Mouse (Mus musculus) ES-E14 (cell line): Measurements from ENCODE around the gene Klrb1c. TPM values are rescaled to one million over a fixed set of nuclear protein-coding genes. Genes with fewer than 3 reads are reported as not detected.
"Not testable (repeated sequence)": the region's sequence is repeated elsewhere in the genome, so short reads cannot be mapped to it uniquely, and the experiment has no call there.

ENCODE experiments used
- DNase-seq: peaks from one replicate; pipeline ENCODE4 v3.0.0-alpha.2; 2013; ENCODE audit warnings: low read depth, low spot score
- H3K27ac ChIP-seq: 2 replicates; pipeline ENCODE4 v1.5.1; 2012; ENCODE audit warnings: low read depth, mild to moderate bottlenecking, low read length, moderate library complexity, mixed read lengths; ENCODE audit not compliant: poor library complexity, insufficient read depth, severe bottlenecking
- H3K36me3 ChIP-seq: 2 replicates; pipeline ENCODE4 v1.6.1; 2012; ENCODE audit warnings: mild to moderate bottlenecking, low read length, moderate library complexity, mixed read lengths; ENCODE audit not compliant: control insufficient read depth, poor library complexity, insufficient read depth, severe bottlenecking
- H3K4me1 ChIP-seq, 2 experiments: fragments of 150-350 bp in 1 of 2; sonication (generic) in 1 of 2; 2 replicates each; pipeline ENCODE4 v1.6.1; 2012; ENCODE audit warnings: low read length in 2 of 2, mild to moderate bottlenecking in 1 of 2, mixed read lengths in 1 of 2; ENCODE audit not compliant: control insufficient read depth in 2 of 2, insufficient read depth in 2 of 2, poor library complexity in 1 of 2
- H3K4me3 ChIP-seq, 2 experiments: fragments of 150-350 bp in 1 of 2; sonication (generic) in 1 of 2; 2 replicates each; pipeline ENCODE4 v1.5.1; 2012; ENCODE audit warnings: low read length in 2 of 2, low read depth in 1 of 2, mild to moderate bottlenecking in 1 of 2, mixed read lengths in 1 of 2; ENCODE audit not compliant: insufficient read depth in 1 of 2, poor library complexity in 1 of 2, severe bottlenecking in 1 of 2
- H3K9ac ChIP-seq: 2 replicates; pipeline ENCODE4 v1.6.1; 2012; ENCODE audit warnings: low read depth, mild to moderate bottlenecking, low read length, mixed read lengths; ENCODE audit not compliant: poor library complexity, insufficient read depth, severe bottlenecking
- H3K9me3 ChIP-seq: fragments of 150-350 bp; sonication (generic); 2 replicates; pipeline ENCODE4 v1.6.1; 2012; ENCODE audit warnings: low read depth, mild to moderate bottlenecking, low read length; ENCODE audit not compliant: control insufficient read depth, insufficient read depth
- CHD2 ChIP-seq: IDR thresholded peaks from 2 replicates; pipeline ENCODE4 v1.6.1; 2014; ENCODE audit warnings: mild to moderate bottlenecking, low read depth, low read length, inconsistent platforms
- HCFC1 ChIP-seq: IDR thresholded peaks from 2 replicates; pipeline ENCODE4 v1.6.1; 2012; ENCODE audit warnings: low read length, inconsistent platforms, borderline replicate concordance; ENCODE audit not compliant: insufficient read depth
- MAFK ChIP-seq: IDR thresholded peaks from 2 replicates; pipeline ENCODE4 v1.6.1; 2014; ENCODE audit warnings: mild to moderate bottlenecking, low read depth, low read length, inconsistent platforms; ENCODE audit not compliant: insufficient read depth
- ZC3H11A ChIP-seq: IDR thresholded peaks from 2 replicates; pipeline ENCODE4 v1.6.1; 2012; ENCODE audit warnings: low read depth, mild to moderate bottlenecking, inconsistent platforms, low read length, borderline replicate concordance
- ZNF384 ChIP-seq: IDR thresholded peaks from 2 replicates; pipeline ENCODE4 v1.6.1; 2012; ENCODE audit warnings: low read depth, low read length, inconsistent platforms
- in situ Hi-C, 2 experiments: fragments of 600-800 bp; cut with MboI; formaldehyde crosslinking; loops; one replicate each; pipeline ENCODE4 v1.15.1; 2025; ENCODE audit warnings: low sequenced_read_pairs in 2 of 2, inconsistent platforms in 1 of 2; ENCODE audit not compliant: unreplicated experiment in 2 of 2
- total RNA-seq: library from RNA; depleted of rRNA; stranded (reverse); fragments of 300-350 nt; gene quantifications from 2 replicates; pipeline ENCODE4 v1.2.3, GENCODE M21; 2012

The Klrb1c gene
- total RNA-seq, 1 experiment = 0.13 TPM

DNA sequence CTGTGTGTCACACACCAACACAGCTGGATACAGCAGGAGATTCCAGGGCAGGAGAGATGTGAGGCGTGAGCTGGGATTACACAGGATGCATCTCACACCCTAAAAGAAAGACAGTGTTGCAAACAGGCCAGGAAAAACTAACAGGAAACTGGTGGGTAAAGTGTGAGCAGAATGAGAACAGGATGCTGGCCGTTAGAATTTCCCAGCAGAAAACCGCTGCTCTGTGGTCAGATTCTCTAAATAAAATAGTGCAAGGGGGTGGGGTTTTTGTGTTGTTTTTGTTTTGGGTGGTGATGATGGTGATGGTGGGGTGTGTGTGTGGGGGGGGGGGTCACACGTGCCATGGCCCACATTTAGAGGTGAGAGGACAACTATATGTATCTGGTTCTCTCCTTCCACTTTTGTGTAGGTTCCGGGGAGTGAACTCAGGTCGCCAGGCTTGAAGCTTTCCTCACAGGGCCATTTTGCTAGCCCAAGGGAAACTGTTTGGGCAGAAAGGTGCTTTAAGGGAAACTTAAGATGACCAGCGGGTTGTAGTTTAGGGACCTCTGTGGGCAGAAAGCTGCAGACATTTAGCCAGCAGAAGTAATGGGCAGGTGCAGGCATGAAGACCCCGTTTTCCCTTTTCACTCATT, 7.4 kb upstream of the Klrb1c start:
- Histone ChIP-seq H3K9me3 (no peaks in the 10 kb centered on the region), H3K4me3 (no peak overlapping the region), H3K4me1 (peaks cover 1 to 8% of the 10 kb centered on the region in 2 experiments; a peak in 1 of 4 replicates), H3K36me3 (no peaks in the 10 kb centered on the region), H3K27ac (no peak overlapping the region), H3K9ac (no peak overlapping the region)
- in situ Hi-C loops = loop anchor here in 1 of 2 experiments (5.0 kb wide), 1 partner anchor 34 kb away; no protein-coding TSS in a partner anchor
- TF ChIP-seq ZC3H11A = no peak
- TF ChIP-seq MAFK = no peak
- no peak for TF ChIP-seq HCFC1
- no peak for TF ChIP-seq CHD2
- TF ChIP-seq ZNF384 = no peak
- DNase-seq = no peak

DNA sequence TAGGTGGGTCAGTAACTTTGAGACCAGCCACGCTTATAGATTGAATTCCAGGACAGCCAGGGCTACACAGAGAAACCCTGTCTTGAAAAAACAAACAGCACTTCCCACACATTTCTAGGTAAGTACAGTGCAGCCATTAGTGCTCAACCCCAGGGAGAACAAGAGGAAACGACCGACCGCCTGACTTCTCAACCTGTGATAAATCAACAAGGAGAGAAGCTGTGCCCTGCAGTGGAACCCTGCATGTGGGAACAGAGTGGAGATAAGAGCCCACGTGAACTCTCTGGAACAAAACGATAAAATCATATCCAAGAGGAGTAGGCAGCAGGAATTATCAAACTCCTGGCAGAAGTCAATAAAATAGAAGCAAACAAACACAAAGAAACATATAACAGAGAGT, 4.7 kb upstream of the Klrb1c start:
- no peaks in the 10 kb centered on the region for H3K9me3 ChIP-seq
- no peak overlapping the region for H3K27ac ChIP-seq
- no peak overlapping the region for H3K9ac ChIP-seq
- in situ Hi-C loops = loop anchor here in 1 of 2 experiments (5.0 kb wide), 1 partner anchor 171 kb away; the partner anchor contains the start of gene Klrb1a
- no peaks in the 10 kb centered on the region for H3K36me3 ChIP-seq
- H3K4me3 ChIP-seq = no peak overlapping the region
- TF ChIP-seq HCFC1 (no peak), CHD2 (no peak), ZNF384 (no peak), MAFK (no peak), ZC3H11A (no peak)
- DNase-seq = no peak
- H3K4me1 ChIP-seq = peaks cover 1 to 8% of the 10 kb centered on the region in 2 experiments; a peak in 1 of 4 replicates

DNA sequence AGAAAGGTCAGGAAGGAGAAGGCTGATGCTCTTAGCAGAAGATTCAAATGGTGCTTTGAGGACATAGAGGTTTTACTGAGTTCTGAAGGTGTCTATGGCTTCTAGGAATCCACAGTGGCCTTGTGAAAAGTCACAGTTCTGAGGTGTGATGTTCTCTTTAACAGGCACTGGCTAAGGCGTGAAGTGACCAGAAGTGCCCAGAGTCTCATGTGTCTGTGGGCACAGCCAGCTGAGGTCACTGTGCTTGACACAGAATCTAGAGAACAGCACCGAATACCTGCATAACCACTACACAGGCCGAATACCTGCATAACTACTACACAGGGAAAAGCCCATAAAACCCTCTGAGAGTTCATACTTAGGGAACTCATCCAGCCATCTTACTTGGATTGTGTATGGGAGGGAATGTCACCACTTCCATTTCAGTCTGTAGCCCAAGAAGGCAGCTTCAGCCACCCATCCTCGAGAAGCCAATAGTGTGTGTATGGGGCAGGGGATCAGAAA, 1.5 kb upstream of the Klrb1c start:
- not testable (repeated sequence) for H3K4me1 ChIP-seq, H3K9me3 ChIP-seq, DNase-seq, H3K9ac ChIP-seq, H3K27ac ChIP-seq, H3K36me3 ChIP-seq, H3K4me3 ChIP-seq
- in situ Hi-C loops = loop anchor here in 1 of 2 experiments (5.0 kb wide), 1 partner anchor 168 kb away; the partner anchor contains the start of gene Klrb1a

DNA sequence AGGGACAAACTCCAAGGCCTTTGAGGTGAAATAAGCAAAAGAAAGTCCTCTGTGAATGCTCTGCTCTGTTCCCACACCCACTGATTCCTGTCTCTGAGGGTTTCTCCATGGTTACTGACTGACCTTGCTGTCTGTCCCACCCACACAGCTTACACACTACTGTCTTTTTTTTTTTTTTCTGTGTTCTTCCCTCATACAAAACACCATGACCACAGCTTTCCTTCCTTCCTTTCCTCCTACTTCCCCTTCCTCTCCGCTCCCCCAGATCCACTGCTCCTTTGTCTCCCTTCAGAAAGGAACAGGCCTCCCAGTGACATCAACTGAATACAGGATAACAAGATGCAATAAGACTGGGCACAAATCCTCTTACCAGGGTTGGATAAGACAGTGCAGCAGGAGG, 498 bp downstream of the Klrb1c start:
- no peaks in the 10 kb centered on the region for H3K9me3 ChIP-seq
- no peak overlapping the region for H3K4me3 ChIP-seq
- no peak overlapping the region for H3K27ac ChIP-seq
- no peak for DNase-seq
- no peaks in the 10 kb centered on the region for H3K4me1 ChIP-seq
- H3K9ac ChIP-seq = no peak overlapping the region
- no peaks in the 10 kb centered on the region for H3K36me3 ChIP-seq
- TF ChIP-seq ZNF384 (no peak), CHD2 (no peak), HCFC1 (no peak), MAFK (no peak), ZC3H11A (no peak)
- in situ Hi-C loops = loop anchor here in 1 of 2 experiments (5.0 kb wide), 1 partner anchor 166 kb away; the partner anchor contains the start of gene Klrb1a

DNA sequence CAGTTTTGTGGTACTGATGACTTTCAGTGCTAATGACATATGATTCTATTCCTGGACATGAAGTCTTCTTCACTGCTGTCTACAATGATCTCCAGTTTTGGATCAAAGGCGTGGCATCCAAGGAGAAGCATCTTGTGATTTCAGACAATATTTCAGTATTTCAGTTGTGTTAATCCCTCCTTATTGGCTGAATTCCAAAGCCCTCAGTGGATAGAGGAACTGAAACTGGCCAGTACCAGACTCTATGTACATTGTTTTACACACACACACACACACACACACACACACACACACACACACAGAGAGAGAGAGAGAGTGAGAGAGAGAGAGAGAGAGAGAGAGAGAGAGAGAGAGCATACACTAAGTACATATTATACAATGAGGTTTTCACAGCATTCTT, 2.6 kb downstream of the Klrb1c start:
- not testable (repeated sequence) for H3K4me1 ChIP-seq, H3K27ac ChIP-seq, DNase-seq, H3K9me3 ChIP-seq, H3K4me3 ChIP-seq, H3K36me3 ChIP-seq, H3K9ac ChIP-seq
- in situ Hi-C loops = loop anchor here in 1 of 2 experiments (5.0 kb wide), 1 partner anchor 164 kb away; the partner anchor contains the start of gene Klrb1a
